Mouse (Mus musculus) liver, embryonic 14.5 days (tissue): ENCODE measurements around the gene Pak3.
A peak's percentile ranks its signal among the peaks of the same experiment; 100 is the strongest.

Source experiments
- CTCF ChIP-seq: IDR thresholded peaks from 2 replicates; pipeline ENCODE4 v1.5.1; 2016; ENCODE audit warnings: antibody characterized with exemption, low read depth, control low read depth
- EP300 ChIP-seq: IDR thresholded peaks from 2 replicates; pipeline ENCODE4 v1.6.1; 2016; ENCODE audit warnings: antibody characterized with exemption, low read depth

DNA sequence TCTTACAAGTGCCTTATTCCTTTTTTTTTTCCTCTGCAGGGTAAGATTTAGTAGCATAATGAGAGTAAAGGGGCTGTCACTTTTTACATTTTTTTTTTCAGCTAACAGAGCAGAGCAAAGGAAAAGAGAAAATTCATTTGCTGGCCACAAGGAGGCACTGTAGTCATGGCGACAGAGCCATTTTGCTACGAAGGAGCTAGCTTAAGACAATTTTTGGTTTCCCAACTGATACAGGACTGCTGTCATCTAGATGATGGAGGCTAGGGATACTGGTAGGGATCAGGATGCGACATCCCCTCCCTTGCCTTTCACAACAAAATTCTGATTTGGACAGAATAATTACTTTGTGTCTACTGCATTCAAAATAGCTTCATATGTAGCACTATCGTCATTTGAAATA, 217.6 kb downstream of the Pak3 start:
- TF ChIP-seq CTCF (peak; percentile 44; the same call in 1 of the 2 replicates), EP300 (no peak)
